Mouse (Mus musculus): Measurements from ENCODE around the gene Grin2b. TPM values are rescaled to one million over a fixed set of nuclear protein-coding genes. Genes with fewer than 3 reads are reported as not detected.

Grin2b gene
- total RNA-seq (2021): under 1 TPM; 0.04 to 0.14 TPM
- long read RNA-seq, experiment 1: 0 reads
- long read RNA-seq, experiment 2: 0 reads

DNA sequence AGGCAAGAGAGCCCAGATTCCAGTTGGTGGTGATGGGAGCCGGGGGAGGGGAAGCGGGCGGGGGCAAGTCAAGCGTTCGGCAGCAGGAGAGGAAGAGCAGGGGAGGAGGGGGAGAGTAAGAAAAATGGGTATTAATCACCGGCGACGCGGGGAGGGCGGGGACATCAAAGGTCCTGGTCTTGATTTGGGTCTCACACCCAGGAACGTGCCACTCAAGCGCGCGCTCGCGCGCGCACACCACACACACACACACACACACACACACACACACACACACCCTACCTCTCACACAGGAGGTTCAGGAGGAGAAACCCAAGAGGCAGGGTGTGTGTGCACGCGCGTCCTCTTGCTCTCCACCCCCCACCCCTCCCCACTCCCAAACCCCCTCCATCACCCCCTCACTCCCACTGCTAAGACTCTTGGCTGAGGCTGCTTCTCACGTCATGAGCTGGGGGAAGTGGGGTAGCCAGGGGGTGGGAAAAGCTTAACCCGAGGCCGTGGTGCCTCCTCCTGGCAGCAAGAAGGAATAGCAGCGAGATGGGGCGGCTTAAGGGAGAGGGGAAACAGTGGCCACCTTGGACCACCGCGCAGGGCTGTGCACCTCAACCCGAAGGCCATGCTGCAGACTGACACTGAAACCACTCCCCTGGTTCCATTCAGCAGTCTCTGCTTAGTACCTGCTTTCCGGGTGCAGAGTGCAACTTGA is at the start of gene Grin2b:
TSS of gene Grin2b (minus strand) at position 321 of the 706 bp plus-strand sequence.
- peak; percentile 21 for DNase-seq
- intact Hi-C loops (cut with DNase I; ENCODE audit: low total_unique reads): no loop called here

GRCm38 (mm10) chr6:136221894-136222293 is 48.6 kb upstream of the Grin2b start:
- no peak for DNase-seq
- intact Hi-C loops (cut with DNase I; ENCODE audit: low total_unique reads): no loop called here

- intact Hi-C loops (cut with DNase I; ENCODE audit: low total_unique reads): no loop called here
- DNase-seq: no peak
These were observed 37.1 kb upstream of the Grin2b start for GRCm38 (mm10) chr6:136210442-136210841.

- intact Hi-C loops (cut with DNase I; ENCODE audit: low total_unique reads): no loop called here
- DNase-seq: no peak
These were observed 26.5 kb upstream of the Grin2b start for GRCm38 (mm10) chr6:136199814-136200213.

GRCm38 (mm10) chr6:136194616-136195015 is 21.3 kb upstream of the Grin2b start:
- DNase-seq: no peak
- intact Hi-C loops (cut with DNase I; ENCODE audit: low total_unique reads): no loop called here

DNA sequence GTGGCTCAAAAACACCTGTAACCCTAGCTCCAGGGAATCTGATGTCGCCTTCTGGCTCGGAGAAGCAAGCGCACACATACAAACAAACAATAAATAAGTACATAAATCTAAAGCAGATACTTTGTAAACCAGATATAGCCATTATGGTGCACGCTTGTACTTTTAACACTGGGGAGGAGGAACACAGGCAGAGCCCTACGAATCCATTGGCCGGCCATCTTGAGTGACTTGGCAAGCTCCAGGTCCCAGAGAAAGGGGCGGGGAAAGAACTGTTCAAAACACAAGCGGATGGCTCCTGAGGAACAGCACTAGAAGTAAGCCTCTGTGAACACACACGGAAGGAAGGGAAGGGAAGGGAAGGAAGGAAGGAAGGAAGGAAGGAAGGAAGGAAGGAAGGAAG is 4.8 kb upstream of the Grin2b start:
- DNase-seq: no peak
- intact Hi-C loops (cut with DNase I; ENCODE audit: low total_unique reads): no loop called here

GRCm38 (mm10) chr6:136172801-136173190 is 515 bp downstream of the Grin2b start:
- intact Hi-C loops (cut with DNase I; ENCODE audit: low total_unique reads): no loop called here
- no peak for DNase-seq

DNA sequence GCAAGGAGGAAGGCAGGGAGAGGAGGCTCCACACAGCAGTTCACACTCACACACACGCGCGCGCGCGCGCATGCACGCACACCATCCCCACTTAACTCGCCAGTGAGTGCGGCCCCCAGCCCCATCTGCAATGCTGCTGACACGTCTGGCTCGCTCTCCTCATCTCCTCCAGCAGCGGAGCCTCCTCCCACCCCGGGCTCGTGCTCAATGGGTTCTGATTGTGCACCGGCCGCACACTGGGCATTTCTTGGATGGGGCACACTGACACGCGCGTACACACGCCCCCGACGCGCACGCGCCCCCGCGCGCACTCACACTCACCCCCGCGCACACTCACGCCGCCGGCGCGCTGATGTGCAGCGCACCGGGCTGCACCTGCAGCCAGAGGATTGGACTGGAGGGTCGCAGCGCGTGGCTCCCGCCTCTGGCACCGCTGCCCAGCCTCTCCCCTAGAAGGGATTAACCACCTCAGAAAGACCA is 1.1 kb downstream of the Grin2b start:
- intact Hi-C loops (cut with DNase I; ENCODE audit: low total_unique reads): no loop called here
- DNase-seq: no peak

GRCm38 (mm10) chr6:136171343-136171742 is 2.0 kb downstream of the Grin2b start:
- intact Hi-C loops (cut with DNase I; ENCODE audit: low total_unique reads): no loop called here
- DNase-seq: no peak

DNA sequence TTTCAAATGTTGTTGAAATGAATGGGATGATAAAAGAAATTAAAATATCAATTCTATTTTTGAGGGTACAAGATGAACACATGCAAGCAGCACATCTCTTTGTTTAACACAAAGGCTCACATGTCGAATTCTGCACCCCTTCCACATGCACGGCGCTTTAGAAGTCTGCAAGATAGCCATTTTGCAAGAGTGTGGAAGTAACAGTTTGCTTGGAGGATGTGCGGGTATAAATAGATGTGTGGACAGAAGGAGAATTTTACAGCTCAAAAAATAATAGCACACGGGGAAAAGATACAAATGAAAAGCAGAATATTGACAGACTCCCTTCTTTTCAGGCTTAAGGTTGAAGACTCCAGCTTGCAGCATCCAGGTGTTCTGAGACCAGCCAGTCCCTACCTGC is 2.9 kb downstream of the Grin2b start:
- DNase-seq: no peak
- intact Hi-C loops (cut with DNase I; ENCODE audit: low total_unique reads): no loop called here

DNA sequence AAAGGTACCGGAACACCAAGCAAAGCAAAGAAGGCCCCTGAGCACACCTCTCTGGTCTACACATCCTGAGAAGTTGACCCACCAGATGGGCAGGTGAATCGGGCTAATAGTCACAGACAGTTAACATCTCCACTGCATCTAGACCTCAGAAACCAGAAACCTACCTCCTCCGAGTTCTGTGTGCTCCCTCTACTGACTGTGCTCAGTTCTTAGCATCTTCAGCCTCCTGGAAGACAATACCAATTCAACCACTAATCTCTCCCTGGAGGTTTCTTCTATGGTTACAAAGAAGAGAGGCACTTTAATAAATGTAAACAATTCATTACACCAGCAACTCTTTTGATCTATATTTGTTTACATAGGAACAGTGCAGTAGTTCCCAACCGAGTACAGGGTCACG is 6.0 kb downstream of the Grin2b start:
- intact Hi-C loops (cut with DNase I; ENCODE audit: low total_unique reads): no loop called here
- no peak for DNase-seq

DNA sequence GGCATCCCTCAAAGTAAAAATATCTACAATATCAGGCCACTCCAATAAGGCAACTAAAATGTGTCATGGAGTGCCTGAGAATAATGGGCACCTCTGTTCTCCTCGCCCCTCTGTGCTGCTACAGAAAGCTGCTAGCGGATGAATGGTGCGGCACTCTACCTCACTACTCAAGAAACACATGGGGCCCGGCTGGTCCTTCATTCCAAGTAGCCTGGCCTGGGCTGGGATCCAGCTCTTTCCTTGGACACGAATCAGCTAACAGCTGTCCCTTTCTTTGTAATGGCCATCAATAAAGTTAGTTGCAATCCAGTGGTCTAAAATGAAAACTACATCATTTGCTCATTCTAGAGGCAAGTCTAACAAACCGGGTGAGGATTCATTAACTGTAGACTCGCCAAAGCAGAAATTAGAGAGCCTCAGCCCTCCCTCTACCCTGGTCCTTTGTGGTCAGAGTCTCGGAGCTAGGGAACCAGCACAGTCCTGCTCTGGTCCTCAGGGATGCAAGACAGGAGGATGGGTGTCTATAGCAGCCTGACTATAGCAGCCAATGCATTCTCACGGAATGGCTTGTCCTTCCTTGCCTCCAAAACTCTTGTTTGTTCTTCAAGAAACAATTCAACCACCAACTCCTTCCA is 7.8 kb downstream of the Grin2b start:
- peak; percentile 74 for DNase-seq
- intact Hi-C loops (cut with DNase I; ENCODE audit: low total_unique reads): no loop called here

DNA sequence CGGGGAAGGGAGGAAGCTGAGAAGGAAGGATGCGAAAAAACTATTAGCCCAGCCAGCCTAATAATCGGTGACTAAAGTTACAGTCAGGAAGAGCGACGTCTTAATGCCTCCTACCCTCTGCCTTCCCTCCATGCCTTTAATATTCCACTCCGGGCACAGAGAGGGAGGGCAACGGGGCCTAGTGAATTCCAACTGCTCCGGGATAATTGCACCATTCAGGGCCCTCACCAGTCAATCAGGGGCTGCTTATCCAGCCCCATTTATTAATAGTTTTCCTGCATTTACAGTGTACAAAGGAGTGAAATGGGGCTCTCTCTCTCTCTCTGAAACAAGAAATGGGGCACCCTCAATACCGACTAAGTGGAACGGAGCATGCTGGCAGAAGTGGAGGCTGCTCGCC is 11.2 kb downstream of the Grin2b start:
- DNase-seq: no peak
- intact Hi-C loops (cut with DNase I; ENCODE audit: low total_unique reads): no loop called here

DNA sequence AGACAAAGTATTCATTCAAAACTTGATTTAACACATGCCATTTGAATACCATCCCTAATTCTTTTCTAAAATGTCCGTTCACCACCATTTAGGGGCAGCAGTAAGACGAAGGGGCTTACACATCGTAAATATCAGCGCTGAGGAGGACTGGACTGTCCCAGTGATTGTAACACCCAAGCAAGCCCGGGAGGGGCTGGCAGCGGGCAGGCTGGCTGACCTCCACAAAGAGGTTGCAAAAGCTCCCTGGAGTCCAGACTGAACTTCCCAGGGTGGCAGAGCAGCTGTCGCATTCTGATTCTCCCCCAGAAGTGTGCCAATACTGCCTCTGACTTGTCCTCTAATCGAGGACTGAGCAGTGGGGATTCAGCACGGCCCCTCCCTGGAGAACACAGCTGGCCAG is 19.9 kb downstream of the Grin2b start:
- DNase-seq: peak; percentile 41
- intact Hi-C loops (cut with DNase I; ENCODE audit: low total_unique reads): no loop called here

GRCm38 (mm10) chr6:136150064-136150463 is 23.2 kb downstream of the Grin2b start:
- intact Hi-C loops (cut with DNase I; ENCODE audit: low total_unique reads): no loop called here

DNA sequence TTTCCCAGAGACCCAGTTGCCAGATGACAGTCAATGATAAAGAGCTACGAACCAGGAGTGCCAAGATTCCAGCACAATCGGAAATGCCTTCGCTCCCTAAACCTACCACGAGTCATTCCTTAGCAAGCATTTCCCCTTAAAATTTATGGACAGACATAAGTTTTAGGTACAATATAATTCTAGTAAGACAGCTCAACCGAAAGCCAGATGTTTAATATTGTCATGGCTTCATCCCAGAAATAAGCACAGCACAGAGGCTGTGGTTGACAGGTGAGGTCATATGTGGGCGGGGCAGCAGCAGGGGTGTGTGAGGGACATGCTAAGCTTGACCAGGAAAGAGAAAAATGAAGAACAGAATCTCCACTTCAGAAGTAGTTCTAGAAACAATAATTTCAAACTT is 33.3 kb downstream of the Grin2b start:
- DNase-seq: no peak
- intact Hi-C loops (cut with DNase I; ENCODE audit: low total_unique reads): no loop called here

More at GRCm38 (mm10) chr6:136150064-136150463, 23.2 kb downstream of the Grin2b start:
- DNase-seq: no peak

DNA sequence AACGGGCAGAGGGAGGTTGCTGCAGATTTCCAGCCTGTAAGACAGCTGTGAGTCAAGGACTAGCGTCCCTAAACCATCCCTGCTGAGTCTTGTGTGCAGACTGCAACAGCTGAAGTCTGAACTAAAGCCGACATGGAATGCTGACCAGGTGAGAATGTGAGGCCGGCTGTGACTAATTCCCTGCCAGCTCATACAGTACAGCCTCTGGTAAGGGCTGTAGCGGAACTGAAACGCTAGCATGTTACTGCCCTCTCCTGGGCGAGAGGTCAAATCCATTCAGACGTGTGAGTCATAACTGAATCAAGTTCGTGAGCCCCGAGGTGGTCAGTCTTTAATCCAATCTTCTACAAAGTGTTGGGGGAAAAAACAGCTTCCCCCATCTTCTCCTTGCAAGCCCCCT is 42.9 kb downstream of the Grin2b start:
- intact Hi-C loops (cut with DNase I; ENCODE audit: low total_unique reads): loop anchor here (5.0 kb wide), 1 partner anchor 223 kb away; no protein-coding TSS in a partner anchor
- DNase-seq: peak; percentile 43

DNA sequence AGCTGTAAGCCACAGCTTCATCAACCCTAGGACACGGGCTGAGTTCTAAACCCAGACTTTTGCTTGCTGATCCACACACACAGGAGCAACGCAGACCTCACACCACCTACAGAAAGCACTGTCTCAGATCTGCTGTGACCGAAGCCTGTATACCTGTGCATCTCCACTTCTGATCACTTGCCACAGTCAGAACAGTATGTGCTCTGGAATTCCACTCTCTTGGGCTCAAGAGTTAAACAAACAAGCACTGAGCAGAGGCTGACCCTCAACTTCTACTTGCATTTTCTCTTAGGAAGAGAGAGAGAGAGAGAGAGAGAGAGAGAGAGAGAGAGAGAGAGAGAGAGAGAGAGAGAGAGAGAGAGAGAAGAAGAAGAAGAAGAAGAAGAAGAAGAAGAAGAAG is 50.7 kb downstream of the Grin2b start:
- intact Hi-C loops (cut with DNase I; ENCODE audit: low total_unique reads): no loop called here
- no peak for DNase-seq

- intact Hi-C loops (cut with DNase I; ENCODE audit: low total_unique reads): no loop called here
- no peak for DNase-seq
These were observed 55.9 kb downstream of the Grin2b start for GRCm38 (mm10) chr6:136117390-136117789.

DNA sequence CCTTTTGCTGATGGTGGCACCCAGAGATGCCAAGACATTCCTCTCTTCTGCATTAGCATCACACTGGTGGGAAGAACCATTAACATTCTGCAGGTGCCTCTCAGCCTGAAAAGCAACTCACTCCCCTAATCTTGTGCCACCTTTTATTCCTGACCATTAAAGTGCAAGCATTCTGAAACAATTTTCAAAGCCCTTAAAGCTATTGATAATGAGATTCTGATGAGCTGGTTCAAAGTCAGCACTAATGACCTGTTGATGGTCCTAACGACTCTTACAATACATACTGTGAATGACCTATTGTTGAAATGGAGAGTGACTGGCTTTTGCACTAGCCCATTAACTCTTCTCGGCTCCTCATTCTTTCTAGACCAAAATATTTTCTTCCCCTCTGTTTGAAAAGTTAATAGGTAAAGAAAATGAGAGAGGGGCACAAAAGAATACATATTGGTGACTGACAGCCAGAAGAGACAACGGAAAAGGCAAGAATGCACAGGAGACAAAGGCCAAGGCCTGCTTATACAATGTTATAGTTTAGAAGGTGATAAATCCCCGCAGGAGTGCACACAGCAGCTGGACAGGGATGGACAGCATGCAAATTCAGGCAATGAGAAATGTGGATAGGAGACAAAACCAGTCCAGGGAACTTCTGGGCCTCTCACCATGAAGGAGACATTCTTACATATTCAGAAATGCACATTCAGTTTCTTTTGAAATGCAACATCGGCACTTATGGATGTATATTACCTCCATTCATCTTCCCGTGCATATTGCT is 59.5 kb downstream of the Grin2b start:
- intact Hi-C loops (cut with DNase I; ENCODE audit: low total_unique reads): no loop called here
- DNase-seq: no peak

Data from gastrocnemius, postnatal 14 days (tissue).